Mouse (Mus musculus) kidney, embryonic 14.5 days (tissue): ENCODE data around the gene Rab37. TPM values are rescaled to one million over a fixed set of nuclear protein-coding genes. Genes with fewer than 3 reads are reported as not detected.

Experiments used
- ATAC-seq: fragments of 200-750 bp; cut with Nextera tagmentation; 2 replicates; pipeline ENCODE4 v1.8.0; 2017; ENCODE audit warnings: moderate number of reproducible peaks, mild to moderate bottlenecking, moderate TSS enrichment, moderate library complexity; ENCODE audit not compliant: low FRiP score, low TSS enrichment
- H3K27ac ChIP-seq: fragments of 300-500 bp; sonication (generic); 2 replicates; pipeline ENCODE4 v1.5.1; 2014; ENCODE audit warnings: low read depth, mild to moderate bottlenecking, low read length, moderate library complexity, mixed read lengths
- H3K27me3 ChIP-seq: fragments of 300-500 bp; sonication (generic); 2 replicates; pipeline ENCODE4 v1.6.1; 2014; ENCODE audit warnings: mild to moderate bottlenecking, low read length; ENCODE audit not compliant: control insufficient read depth, insufficient read depth
- H3K36me3 ChIP-seq: fragments of 300-500 bp; sonication (generic); 2 replicates; pipeline ENCODE4 v1.6.1; 2014; ENCODE audit warnings: low read length, mixed read lengths; ENCODE audit not compliant: control insufficient read depth, insufficient read depth
- H3K4me1 ChIP-seq: fragments of 300-500 bp; sonication (generic); 2 replicates; pipeline ENCODE4 v1.6.1; 2014; ENCODE audit warnings: low read length, mixed read lengths; ENCODE audit not compliant: control insufficient read depth, insufficient read depth
- H3K4me2 ChIP-seq: fragments of 300-500 bp; sonication (generic); replicated peaks from 2 replicates; pipeline ENCODE4 v1.6.1; 2014; ENCODE audit warnings: low read depth, mild to moderate bottlenecking, low read length
- H3K4me3 ChIP-seq: fragments of 300-500 bp; sonication (generic); 2 replicates; pipeline ENCODE4 v1.5.1; 2014; ENCODE audit warnings: mild to moderate bottlenecking, low read length
- H3K9ac ChIP-seq: fragments of 300-500 bp; sonication (generic); 2 replicates; pipeline ENCODE4 v1.6.1; 2014; ENCODE audit warnings: low read depth, mild to moderate bottlenecking, low read length, moderate library complexity
- H3K9me3 ChIP-seq: fragments of 300-500 bp; sonication (generic); 2 replicates; pipeline ENCODE4 v1.6.1; 2016; ENCODE audit warnings: low read length; ENCODE audit not compliant: control insufficient read depth
- WGBS: fragments of 180-500 bp; shearing (Covaris S2); extraction: QIAGEN DNeasy Blood & Tissue Kit; methylation state at CpG from one replicate; pipeline ENCODE4 v1.1.7; 2014; 5-methylcytosine and 5-hydroxymethylcytosine counted together
- polyA plus RNA-seq: library from polyadenylated mRNA; unstranded; fragments of >200 nt; fragmentation: Nextera tagmentation; extraction: Ambion mirVana; gene quantifications from 2 replicates; pipeline ENCODE4 v1.2.1, GENCODE M21; 2014

Gene Rab37
- polyA plus RNA-seq, 1 experiment from 2014 or later, result 0.96 TPM

DNA sequence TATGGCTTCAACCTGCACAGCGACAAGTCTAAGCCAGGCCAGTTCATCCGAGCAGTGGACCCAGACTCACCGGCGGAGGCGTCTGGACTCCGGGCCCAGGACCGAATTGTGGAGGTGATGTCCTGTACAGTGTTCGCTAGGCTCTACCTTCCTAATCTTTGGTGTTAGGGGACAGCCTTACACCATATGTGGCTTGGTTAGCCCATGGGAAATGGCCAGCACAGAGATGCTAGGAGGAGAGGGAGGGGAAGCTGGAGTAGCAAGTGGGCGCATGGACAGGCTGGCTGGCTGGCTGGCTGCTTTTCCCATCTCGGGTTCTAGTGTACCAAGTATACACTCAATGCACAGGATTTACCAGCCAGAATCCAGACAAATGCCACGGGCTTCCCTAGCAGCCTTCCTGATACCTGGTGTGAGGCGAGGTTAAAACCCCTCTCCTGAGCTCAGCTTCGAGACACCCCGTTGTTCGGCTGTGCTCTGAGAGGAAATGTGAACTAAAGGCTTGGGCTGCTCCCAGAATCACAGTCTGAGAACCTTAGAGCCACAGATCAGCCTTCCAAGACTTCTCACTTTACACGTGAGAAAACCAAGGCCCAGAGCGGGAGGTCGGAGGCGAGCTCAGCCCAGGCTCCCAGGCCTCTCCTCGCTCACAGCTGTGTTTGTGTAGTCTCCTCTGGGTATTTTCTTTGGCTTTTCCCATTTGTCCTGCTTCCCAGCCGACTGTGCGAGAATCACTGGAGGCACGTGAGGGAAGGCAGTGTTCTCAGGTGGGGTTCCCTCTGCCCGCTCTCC lies 85.4 kb downstream of the Rab37 start:
- Histone ChIP-seq H3K27ac (peak overlapping the region; percentile 77; the same call in 1 of the 2 replicates), H3K36me3 (peaks cover 14% of the 10 kb centered on the region; the same call in 1 of the 2 replicates), H3K9ac (peak overlapping the region; percentile 5; the same call in 1 of the 2 replicates), H3K4me3 (no peak overlapping the region), H3K4me2 (no peak overlapping the region), H3K4me1 (peaks cover 65% of the 10 kb centered on the region), H3K9me3 (no peaks in the 10 kb centered on the region), H3K27me3 (no peaks in the 10 kb centered on the region)
- WGBS, result 53% methylated on average over 24 of the region's 24 CpGs
- 0 out of 2 replicates have a peak, but pooled peaks have one; percentile 20 for ATAC-seq

DNA sequence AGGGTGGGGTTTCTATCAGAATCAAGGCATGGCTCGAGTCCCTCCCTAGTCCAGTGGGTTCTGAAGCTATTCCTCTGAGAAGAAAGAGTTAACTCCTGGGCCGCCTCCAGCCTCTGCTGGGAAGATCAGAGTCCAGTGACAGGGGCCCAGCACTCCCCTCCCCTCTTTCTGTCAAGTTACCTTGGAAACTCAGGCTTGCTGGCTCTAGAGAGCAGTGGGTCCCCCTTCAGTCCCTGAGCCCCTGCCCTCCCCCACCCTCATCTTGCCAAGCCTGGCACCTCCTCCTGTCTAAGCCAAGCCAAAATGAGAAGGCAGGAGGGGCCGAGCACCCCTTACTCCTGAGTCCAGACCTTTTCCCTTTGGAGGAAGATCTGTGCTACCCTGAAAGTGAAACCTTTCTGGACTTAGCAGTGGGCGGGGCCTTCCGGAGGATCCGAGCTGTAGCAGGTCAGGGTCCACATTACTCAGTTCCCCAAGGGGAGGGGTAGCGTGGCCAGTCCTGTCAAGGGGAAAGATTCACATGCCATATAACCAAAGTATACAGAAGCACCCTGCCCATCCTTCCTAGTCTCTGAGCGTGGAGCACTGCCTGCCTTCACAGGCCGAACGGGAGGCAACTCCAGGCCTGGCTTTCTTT lies 86.4 kb downstream of the Rab37 start:
- WGBS, result 16% methylated on average over 10 of the region's 10 CpGs
- Histone ChIP-seq H3K9ac (0 out of 2 replicates have a peak overlapping the region, but pooled peaks have one; percentile 5), H3K27me3 (no peaks in the 10 kb centered on the region), H3K4me1 (peaks cover 56% of the 10 kb centered on the region), H3K4me2 (peak overlapping the region; percentile 19), H3K27ac (peak overlapping the region; percentile 77; the same call in 1 of the 2 replicates), H3K4me3 (peak overlapping the region; percentile 9; the same call in 1 of the 2 replicates), H3K9me3 (no peaks in the 10 kb centered on the region), H3K36me3 (peaks cover 17% of the 10 kb centered on the region; the same call in 1 of the 2 replicates)
- ATAC-seq, result peak; percentile 45

DNA sequence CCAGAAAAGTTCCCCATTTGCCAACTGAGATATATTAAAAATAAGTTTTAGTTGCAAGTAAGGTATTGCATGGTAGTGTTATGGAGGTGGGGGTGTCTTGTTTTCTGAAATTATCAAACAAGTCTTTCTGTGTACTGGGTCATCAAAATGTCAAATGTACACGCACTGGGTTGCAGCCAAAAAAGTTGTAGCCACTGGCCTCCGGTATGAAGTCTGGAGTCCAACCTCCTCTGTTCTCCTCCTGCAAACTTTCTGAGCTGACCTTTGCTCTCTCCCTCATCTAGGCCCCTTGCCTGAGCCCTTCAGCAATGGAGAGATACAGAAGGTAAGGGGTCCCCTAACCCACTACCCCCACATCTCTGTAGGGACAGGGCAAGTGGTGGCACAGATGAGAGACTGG lies 87.5 kb downstream of the Rab37 start:
- ATAC-seq, result no peak
- WGBS, result 87% methylated on average over 2 of the region's 2 CpGs
- H3K4me1 ChIP-seq, result peaks cover 45% of the 10 kb centered on the region
- H3K27ac ChIP-seq, result no peak overlapping the region
- no peaks in the 10 kb centered on the region for H3K9me3 ChIP-seq
- no peak overlapping the region for H3K4me2 ChIP-seq
- H3K9ac ChIP-seq, result no peak overlapping the region
- no peaks in the 10 kb centered on the region for H3K27me3 ChIP-seq
- H3K4me3 ChIP-seq, result no peak overlapping the region
- H3K36me3 ChIP-seq, result peaks cover 17% of the 10 kb centered on the region; the same call in 1 of the 2 replicates

DNA sequence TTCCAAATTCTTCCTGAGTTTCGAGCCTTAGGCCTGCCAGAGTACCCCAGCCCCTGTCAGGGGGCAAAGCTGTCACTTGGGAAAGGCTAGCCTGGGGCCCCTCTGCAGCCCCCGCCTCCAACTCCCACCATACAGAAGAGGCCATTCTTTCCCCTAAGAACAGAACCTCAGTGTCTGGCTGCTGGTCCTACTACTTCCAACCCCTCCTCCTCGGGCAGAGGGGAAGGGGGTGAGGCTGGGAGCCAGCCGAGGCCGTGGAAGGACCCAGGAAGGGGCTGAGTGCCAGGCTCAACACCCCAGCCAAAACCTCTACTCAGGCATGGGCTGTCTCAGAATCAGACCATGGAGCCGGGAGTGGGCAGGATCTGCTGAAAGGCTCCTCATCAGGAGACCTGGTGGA lies 88.0 kb downstream of the Rab37 start:
- peaks cover 41% of the 10 kb centered on the region for H3K4me1 ChIP-seq
- H3K9me3 ChIP-seq, result no peaks in the 10 kb centered on the region
- peaks cover 17% of the 10 kb centered on the region; the same call in 1 of the 2 replicates for H3K36me3 ChIP-seq
- no peak for ATAC-seq
- 76% methylated on average over 6 of the region's 6 CpGs for WGBS
- H3K4me2 ChIP-seq, result no peak overlapping the region
- no peak overlapping the region for H3K27ac ChIP-seq
- no peaks in the 10 kb centered on the region for H3K27me3 ChIP-seq
- no peak overlapping the region for H3K4me3 ChIP-seq
- H3K9ac ChIP-seq, result no peak overlapping the region

DNA sequence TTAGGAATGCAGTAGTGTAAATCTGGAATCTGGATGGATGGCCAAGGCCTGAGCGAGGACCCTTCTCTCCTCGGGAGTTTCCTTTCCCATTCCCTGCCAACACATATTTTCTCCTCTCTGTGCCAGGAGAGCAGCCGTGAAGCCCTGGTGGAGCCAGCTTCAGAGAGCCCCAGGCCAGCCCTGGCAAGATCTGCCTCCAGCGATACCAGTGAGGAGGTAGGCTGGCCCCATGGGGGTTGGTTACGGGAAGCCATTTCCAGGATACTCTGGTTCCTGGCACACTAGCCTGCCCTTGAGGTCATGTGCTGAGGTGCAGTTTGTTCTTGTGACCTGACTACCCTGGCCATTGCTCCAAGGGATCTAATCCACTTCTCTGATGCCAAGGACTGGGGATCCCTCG lies 88.7 kb downstream of the Rab37 start:
- Histone ChIP-seq H3K27ac (no peak overlapping the region), H3K4me2 (no peak overlapping the region), H3K9me3 (no peaks in the 10 kb centered on the region), H3K27me3 (no peaks in the 10 kb centered on the region), H3K36me3 (peaks cover 17% of the 10 kb centered on the region; the same call in 1 of the 2 replicates), H3K4me3 (no peak overlapping the region), H3K4me1 (peaks cover 34% of the 10 kb centered on the region), H3K9ac (no peak overlapping the region)
- 88% methylated on average over 6 of the region's 6 CpGs for WGBS
- no peak for ATAC-seq

DNA sequence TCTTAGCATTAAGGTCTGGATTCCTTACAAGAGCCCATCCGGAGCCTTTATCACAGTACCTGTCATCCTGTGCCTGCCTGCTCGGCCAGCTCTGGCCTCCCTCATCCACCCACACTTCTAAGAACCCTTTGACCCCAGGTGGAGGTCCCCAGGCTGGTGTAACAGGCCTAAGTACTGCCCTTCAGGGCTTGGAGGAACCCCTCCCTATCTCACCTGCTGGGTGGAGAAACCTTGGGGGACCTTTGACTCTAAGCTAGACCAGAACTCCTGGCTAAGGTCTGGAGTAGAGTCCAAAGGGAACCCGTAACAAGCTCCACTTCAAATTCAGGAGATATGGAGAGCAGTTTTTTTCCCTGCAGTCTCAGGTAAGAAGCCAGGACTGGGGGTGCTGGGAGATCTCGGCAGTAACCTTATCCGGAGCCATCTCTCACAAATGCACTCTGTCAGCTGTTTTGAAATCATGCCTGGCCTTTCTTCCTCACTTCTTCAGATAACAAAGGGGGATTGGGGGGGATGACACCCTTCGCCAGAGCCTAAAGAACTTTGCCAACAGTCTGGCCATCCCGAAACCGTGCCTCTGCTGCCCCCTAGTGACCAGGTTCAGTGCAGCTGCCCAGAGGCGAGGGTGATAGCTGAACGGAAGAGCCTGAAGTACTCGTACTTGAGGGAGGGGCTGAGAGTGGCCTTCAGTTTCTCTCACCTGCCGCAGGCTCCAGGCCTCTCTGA lies 90.8 kb downstream of the Rab37 start:
- Histone ChIP-seq H3K9me3 (no peaks in the 10 kb centered on the region), H3K4me1 (peaks cover 23% of the 10 kb centered on the region), H3K9ac (no peak overlapping the region), H3K4me2 (no peak overlapping the region), H3K4me3 (no peak overlapping the region), H3K36me3 (peaks cover 17% of the 10 kb centered on the region; the same call in 1 of the 2 replicates), H3K27me3 (no peaks in the 10 kb centered on the region), H3K27ac (no peak overlapping the region)
- 22% methylated on average over 12 of the region's 12 CpGs for WGBS
- 0 out of 2 replicates have a peak, but pooled peaks have one; percentile 9 for ATAC-seq

DNA sequence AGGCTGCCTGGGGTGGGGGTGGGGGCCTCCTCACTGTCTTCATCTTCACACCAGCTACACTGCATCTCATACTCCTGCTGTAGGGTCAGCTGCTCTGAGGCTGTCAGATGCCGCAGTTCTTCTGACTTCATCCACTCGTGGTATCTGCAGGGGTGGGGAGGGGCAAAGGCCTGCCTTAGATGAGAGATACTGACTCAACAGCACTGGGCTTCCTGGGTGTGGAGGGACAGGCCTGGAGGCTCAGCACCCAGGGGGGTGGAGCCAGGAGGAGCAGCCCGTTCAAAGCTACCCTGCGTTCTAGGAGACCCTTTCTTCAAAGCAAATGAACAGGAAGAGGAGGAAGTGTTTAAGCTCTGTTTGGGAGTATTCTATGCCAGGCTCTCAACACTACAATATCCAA lies 93.7 kb downstream of the Rab37 start:
- no peak for ATAC-seq
- WGBS, result 48% methylated on average over 4 of the region's 4 CpGs
- H3K4me2 ChIP-seq, result no peak overlapping the region
- H3K27ac ChIP-seq, result no peak overlapping the region
- peaks cover 13% of the 10 kb centered on the region; the same call in 1 of the 2 replicates for H3K36me3 ChIP-seq
- peaks cover 12% of the 10 kb centered on the region; the same call in 1 of the 2 replicates for H3K4me1 ChIP-seq
- no peak overlapping the region for H3K4me3 ChIP-seq
- H3K9me3 ChIP-seq, result no peaks in the 10 kb centered on the region
- H3K27me3 ChIP-seq, result no peaks in the 10 kb centered on the region
- H3K9ac ChIP-seq, result no peak overlapping the region

DNA sequence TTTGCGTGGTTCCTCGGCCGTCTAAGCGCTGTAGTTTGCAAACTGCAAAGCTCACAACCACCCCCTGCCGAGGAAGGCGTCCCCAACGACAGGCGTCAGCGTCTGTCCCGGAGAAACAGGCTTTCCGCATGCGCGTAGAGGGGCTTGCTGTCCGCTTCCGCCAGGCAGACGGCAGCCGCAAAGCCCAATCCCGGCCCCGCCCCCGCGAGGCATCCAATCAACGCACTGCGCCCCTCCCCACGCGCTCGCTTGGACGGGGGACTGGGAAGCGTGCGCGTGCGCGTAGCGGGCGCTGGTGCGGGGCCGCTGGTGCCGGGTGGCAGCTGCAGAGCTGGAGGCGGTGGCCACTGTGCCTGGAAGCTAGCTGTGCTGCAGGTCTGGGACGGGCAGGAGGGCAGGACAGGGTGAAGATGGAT lies 96.0 kb downstream of the Rab37 start, which contains the start of gene Tmem104:
Gene Tmem104, plus strand, starts transcription at position 264 of the 416 bp plus-strand sequence.
- Histone ChIP-seq H3K4me2 (peak within 1 kb of the TSS; percentile 76), H3K27ac (peak within 1 kb of the TSS; percentile 52; the same call in 1 of the 2 replicates), H3K9me3 (no peaks in the 10 kb centered on the region), H3K4me1 (peaks cover 12% of the 10 kb centered on the region; the same call in 1 of the 2 replicates), H3K36me3 (no peaks in the 10 kb centered on the region), H3K4me3 (peak within 1 kb of the TSS; percentile 60), H3K9ac (peak within 1 kb of the TSS; percentile 71), H3K27me3 (no peaks in the 10 kb centered on the region)
- under 1% methylated on average over 39 of the region's 39 CpGs for WGBS
- peak; percentile 91 for ATAC-seq
